Mouse (Mus musculus) adrenal gland, adult 18-20 months (tissue): ENCODE data around the gene Gnb1. TPM values are rescaled to one million over a fixed set of nuclear protein-coding genes. Genes with fewer than 3 reads are reported as not detected.
"Not testable (repeated sequence)": the region's sequence is repeated elsewhere in the genome, so short reads cannot be mapped to it uniquely, and the experiment has no call there.

Experiments
- DNase-seq, 2 experiments: peaks; one replicate each; pipeline ENCODE4 v3.0.0; 2021 to 2022; ENCODE audit warnings: low spot score in 2 of 2
- total RNA-seq, 2 experiments: library from RNA; stranded (reverse); gene quantifications; 1 replicate in 1 of 2; 2 replicates in 1 of 2; pipeline ENCODE4 v1.2.3; 2021

Gene Gnb1
- total RNA-seq, 2 experiments from 2014 or later, result 436 to 441 TPM

DNA sequence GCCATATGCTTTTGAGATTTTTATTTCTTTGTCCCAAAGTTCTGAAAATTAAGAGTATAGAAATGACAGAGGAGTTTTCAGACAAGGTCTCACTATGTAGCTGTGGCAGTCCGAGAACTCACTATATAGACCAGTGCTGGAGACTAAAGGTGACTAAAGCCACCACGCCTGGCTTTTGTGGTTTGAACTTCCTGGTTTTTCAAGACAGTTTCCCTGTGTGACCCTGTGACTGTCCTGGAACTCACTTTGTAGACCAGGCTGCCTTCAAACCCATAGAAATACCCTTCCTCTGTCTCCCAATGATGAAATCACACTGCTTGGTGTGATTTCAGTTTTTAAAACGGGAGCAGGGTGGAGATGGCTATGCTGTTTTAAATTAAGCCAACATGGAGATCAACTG, 38.1 kb downstream of the Gnb1 start:
- DNase-seq, result no peak

GRCm38 (mm10) chr4:155549993-155550392, 58.8 kb downstream of the Gnb1 start:
- no peak for DNase-seq

- DNase-seq, result no peak
Measured at GRCm38 (mm10) chr4:155550446-155550845, 59.3 kb downstream of the Gnb1 start.

- no peak for DNase-seq
Measured at GRCm38 (mm10) chr4:155551073-155551472, 59.9 kb downstream of the Gnb1 start.

- DNase-seq, result no peak
Measured at GRCm38 (mm10) chr4:155552917-155553532, 61.9 kb downstream of the Gnb1 start.

- no peak for DNase-seq
Measured at GRCm38 (mm10) chr4:155554880-155555279, 63.7 kb downstream of the Gnb1 start.

DNA sequence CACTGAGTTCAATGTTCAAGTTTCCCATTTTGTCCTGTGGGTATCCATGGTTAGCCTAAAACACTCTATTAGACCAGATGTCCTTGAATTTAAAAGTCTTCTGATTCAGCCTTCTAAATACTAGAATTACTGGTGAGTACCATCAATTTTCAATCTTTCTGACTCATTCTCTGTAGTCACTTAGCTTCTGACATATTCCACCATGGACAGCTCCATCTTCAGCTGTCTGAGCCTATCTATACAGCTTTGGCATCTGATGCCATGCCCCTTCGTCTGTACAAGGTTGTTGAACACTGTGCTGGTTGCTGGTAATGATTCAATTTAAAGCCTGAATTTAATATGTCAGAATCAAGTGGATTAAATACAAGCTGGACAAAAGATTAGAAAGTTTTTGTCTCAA, 64.3 kb downstream of the Gnb1 start:
- no peak for DNase-seq

GRCm38 (mm10) chr4:155559454-155559853, 68.3 kb downstream of the Gnb1 start:
- DNase-seq, result no peak

GRCm38 (mm10) chr4:155560932-155561331, 69.8 kb downstream of the Gnb1 start:
- no peak for DNase-seq

- no peak for DNase-seq
Measured at GRCm38 (mm10) chr4:155561661-155562442, 70.7 kb downstream of the Gnb1 start, which contains the start of gene Nadk. Nadk (plus strand) TSS chr4:155562378.

GRCm38 (mm10) chr4:155562725-155563399, 71.7 kb downstream of the Gnb1 start:
- DNase-seq, result peak in 1 of 2 experiments; percentile 59

DNA sequence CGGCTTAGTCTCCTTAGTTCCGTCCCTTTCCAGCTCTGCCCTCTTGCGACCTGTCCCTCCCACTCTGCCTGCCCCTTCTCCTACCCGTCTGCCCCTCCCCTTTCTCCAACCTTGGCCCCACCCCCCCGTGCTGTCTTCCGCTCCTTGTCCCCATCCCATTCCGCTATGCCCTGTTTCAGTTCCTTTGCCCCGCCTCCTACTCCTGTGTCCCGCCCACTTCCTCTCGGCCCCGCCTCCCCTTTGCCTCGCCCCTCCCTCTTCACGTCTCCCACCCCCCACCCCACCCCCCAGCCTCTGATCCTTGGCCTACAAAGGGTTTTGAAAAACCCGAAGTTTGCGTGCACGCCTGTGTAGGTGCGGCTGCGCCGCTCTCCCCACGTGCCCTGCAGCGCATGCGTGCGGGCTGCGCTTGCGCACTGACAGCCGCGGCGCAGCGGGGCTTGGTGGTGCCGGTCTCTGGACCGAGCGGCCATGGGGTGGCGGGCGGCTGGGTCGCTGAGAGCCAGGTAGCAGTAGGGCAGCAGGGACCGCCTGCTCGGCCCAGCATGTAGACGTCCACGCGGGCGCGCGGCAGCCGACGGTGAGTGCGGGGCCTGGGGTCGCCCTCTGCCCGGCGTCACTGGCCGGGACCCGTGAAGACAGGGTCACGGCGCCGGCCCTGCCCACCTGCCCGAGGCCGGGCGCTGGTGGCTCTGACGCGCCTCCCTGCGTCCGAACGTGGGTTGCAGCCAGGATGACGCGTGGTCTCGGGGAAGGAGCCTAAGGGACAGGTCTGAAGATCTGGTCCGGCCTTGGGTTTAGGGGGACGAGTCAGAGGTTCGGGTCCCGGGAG, 72.5 kb downstream of the Gnb1 start:
- DNase-seq, result peak; percentile 95 to 97

- no peak for DNase-seq
Measured at GRCm38 (mm10) chr4:155564315-155565069, 73.3 kb downstream of the Gnb1 start.

DNA sequence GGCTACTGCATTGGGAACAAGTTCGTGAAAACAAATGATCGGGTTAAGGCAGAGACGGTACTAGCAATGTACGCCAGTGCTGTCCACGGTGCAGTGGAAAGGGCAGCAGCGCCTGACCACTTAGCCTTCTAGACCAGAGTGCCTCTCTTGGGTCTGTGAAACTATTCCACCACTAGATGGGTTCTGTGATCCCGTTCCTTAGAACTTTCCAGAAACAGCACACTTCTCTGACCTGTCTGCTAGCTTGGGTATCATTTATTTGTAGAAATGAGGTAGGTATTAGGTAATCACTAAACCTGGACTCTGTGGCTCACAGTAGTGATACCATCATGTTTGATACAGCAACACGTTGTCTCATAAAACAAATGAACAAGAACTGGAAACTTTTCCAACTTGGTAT, 75.4 kb downstream of the Gnb1 start:
- DNase-seq, result no peak

DNA sequence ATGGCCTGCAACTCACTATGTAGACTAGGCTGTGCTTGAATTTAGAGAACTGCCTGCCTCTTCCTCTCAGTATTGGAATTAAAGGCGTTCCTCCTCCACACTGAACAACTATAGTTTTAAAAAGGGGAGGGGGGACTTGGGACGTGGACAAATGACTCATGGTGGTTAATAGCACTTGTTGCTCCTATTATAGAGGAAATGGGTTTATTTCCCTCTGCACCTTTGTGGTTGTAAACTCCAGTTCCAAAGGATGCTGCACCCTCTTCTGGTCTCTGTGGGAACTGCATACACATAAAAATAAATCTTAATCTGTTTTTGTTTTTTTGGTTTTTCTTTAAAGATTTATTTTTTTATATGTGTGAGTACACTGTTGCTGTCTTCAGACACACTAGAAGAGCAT, 77.0 kb downstream of the Gnb1 start:
- DNase-seq, result no peak

GRCm38 (mm10) chr4:155568632-155569370, 77.6 kb downstream of the Gnb1 start:
- no peak for DNase-seq

- no peak for DNase-seq
Measured at GRCm38 (mm10) chr4:155569818-155570217, 78.7 kb downstream of the Gnb1 start.

DNA sequence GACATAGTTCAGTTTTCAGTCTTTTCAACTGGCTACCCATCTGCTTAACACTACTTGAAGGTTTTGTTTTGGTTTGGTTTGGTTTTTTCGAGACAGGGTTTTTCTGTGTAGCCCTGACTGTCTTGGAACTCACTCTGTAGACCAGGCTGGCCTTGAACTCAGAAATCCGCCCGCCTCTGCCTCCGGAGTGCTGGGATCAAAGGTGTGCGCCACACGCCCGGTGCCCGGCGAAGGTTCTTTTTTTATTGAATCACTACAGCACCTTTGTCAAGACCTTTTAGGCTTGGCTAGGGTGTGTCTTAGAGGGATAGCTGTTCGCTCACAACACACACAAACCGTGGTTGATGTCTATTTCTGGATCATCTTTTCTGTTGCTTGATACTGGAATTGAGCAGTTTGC, 79.2 kb downstream of the Gnb1 start:
- not testable (repeated sequence) for DNase-seq

DNA sequence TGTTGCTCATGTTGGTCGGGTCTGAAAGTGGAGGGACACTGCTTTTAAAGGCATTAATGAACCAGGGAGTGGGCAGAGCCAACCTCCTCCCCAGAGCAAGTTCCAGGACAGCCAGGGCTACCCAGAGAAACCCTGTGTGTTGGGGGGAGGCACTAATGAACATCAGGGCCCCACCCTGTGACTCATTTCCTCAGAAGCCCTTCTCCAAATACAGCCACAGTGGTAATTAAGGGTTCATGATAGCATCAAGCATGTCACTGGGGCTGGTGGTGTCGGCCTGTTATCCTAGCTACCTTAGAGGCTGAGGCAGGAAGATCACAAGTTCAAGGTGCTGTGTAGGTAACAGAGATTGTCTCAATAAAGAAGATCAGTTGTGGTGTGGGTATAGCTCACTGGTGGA, 80.3 kb downstream of the Gnb1 start:
- no peak for DNase-seq

- no peak for DNase-seq
Measured at GRCm38 (mm10) chr4:155573155-155573554, 82.0 kb downstream of the Gnb1 start.
